Mouse (Mus musculus): ENCODE measurements around the gene Eri3. TPM values are rescaled to one million over a fixed set of nuclear protein-coding genes. Genes with fewer than 3 reads are reported as not detected.

Eri3 gene
- polyA plus RNA-seq, 1 experiment from 2014 or later, result 282 TPM

GRCm38 (mm10) chr4:117708780-117709550 lies 158.8 kb downstream of the Eri3 start:
- Histone ChIP-seq H3K9ac (ENCODE audit: low read depth, low read length) (no peak overlapping the region), H3K4me3 (ENCODE audit: low read depth, low read length) (no peak overlapping the region), H3K36me3 (ENCODE audit: control insufficient read depth, insufficient read depth, low read length) (no peaks in the 10 kb centered on the region), H3K4me1 (ENCODE audit: control insufficient read depth, insufficient read depth, low read length) (no peaks in the 10 kb centered on the region), H3K27ac (ENCODE audit: low read length) (no peak overlapping the region), H3K9me3 (replicated peaks; ENCODE audit: control insufficient read depth, low read length, poor library complexity, severe bottlenecking) (no peaks in the 10 kb centered on the region), H3K4me2 (ENCODE audit: low read length) (no peak overlapping the region), H3K27me3 (ENCODE audit: control insufficient read depth, insufficient read depth, low read depth, low read length) (no peaks in the 10 kb centered on the region)
- 71% methylated on average over 3 of the region's 3 CpGs for WGBS
- no peak for ATAC-seq

- H3K27me3 ChIP-seq (ENCODE audit: control insufficient read depth, insufficient read depth, low read depth, low read length), result no peaks in the 10 kb centered on the region
- no peak overlapping the region for H3K9ac ChIP-seq (ENCODE audit: low read depth, low read length)
- no peak for ATAC-seq
- H3K27ac ChIP-seq (ENCODE audit: low read length), result no peak overlapping the region
- no peaks in the 10 kb centered on the region for H3K36me3 ChIP-seq (ENCODE audit: control insufficient read depth, insufficient read depth, low read length)
- WGBS, result 87% methylated on average over 3 of the region's 3 CpGs
- H3K4me2 ChIP-seq (ENCODE audit: low read length), result no peak overlapping the region
- H3K9me3 ChIP-seq (replicated peaks; ENCODE audit: control insufficient read depth, low read length, poor library complexity, severe bottlenecking), result no peaks in the 10 kb centered on the region
- H3K4me3 ChIP-seq (ENCODE audit: low read depth, low read length), result no peak overlapping the region
- no peaks in the 10 kb centered on the region for H3K4me1 ChIP-seq (ENCODE audit: control insufficient read depth, insufficient read depth, low read length)
Observed at GRCm38 (mm10) chr4:117712314-117712713, 162.1 kb downstream of the Eri3 start.

GRCm38 (mm10) chr4:117713303-117714098 lies 163.3 kb downstream of the Eri3 start:
- Histone ChIP-seq H3K36me3 (ENCODE audit: control insufficient read depth, insufficient read depth, low read length) (no peaks in the 10 kb centered on the region), H3K4me2 (ENCODE audit: low read length) (no peak overlapping the region), H3K4me3 (ENCODE audit: low read depth, low read length) (no peak overlapping the region), H3K27ac (ENCODE audit: low read length) (no peak overlapping the region), H3K9ac (ENCODE audit: low read depth, low read length) (no peak overlapping the region), H3K27me3 (ENCODE audit: control insufficient read depth, insufficient read depth, low read depth, low read length) (no peaks in the 10 kb centered on the region), H3K4me1 (ENCODE audit: control insufficient read depth, insufficient read depth, low read length) (no peaks in the 10 kb centered on the region), H3K9me3 (replicated peaks; ENCODE audit: control insufficient read depth, low read length, poor library complexity, severe bottlenecking) (no peaks in the 10 kb centered on the region)
- ATAC-seq, result no peak
- WGBS, result 76% methylated on average over 6 of the region's 6 CpGs

Small RNAs within 50 kb of the gene (microRNA-seq; reads per million reads assigned to microRNA genes)
- gene Gm25559, result not detected

Other genes starting within 250 kb of the Eri3 start
- gene Rnf220, start 53.3 kb upstream of the Eri3 start, polyA plus RNA-seq (2015; fragmentation: Nextera tagmentation; extraction: Ambion mirVana), result 137 and 150 TPM in 2 replicates
- 81.9 and 83.3 TPM in 2 replicates for gene Dmap1, start 131.9 kb downstream of the Eri3 start, polyA plus RNA-seq (2015; fragmentation: Nextera tagmentation; extraction: Ambion mirVana)
- gene Gm12845, start 174.0 kb downstream of the Eri3 start, polyA plus RNA-seq (2015; fragmentation: Nextera tagmentation; extraction: Ambion mirVana), result not detected in 2 replicates
- gene Klf17, start 215.3 kb downstream of the Eri3 start, polyA plus RNA-seq (2015; fragmentation: Nextera tagmentation; extraction: Ambion mirVana), result not detected in 2 replicates

All from midbrain, embryonic 16.5 days (tissue).